Mouse (Mus musculus) forebrain, embryonic 14.5 days (tissue): ENCODE measurements around the gene Tgm4. TPM values are rescaled to one million over a fixed set of nuclear protein-coding genes. Genes with fewer than 3 reads are reported as not detected.
A peak's percentile ranks its signal among the peaks of the same experiment; 100 is the strongest.

Experiments used
- ATAC-seq: fragments of 200-750 bp; cut with Nextera tagmentation; 2 replicates; pipeline ENCODE4 v1.8.0; 2017; ENCODE audit warnings: mild to moderate bottlenecking, moderate library complexity
- DNase-seq: peaks from one replicate; pipeline ENCODE4 v3.0.0-alpha.2; 2015; ENCODE audit warnings: low spot score
- H3K27ac ChIP-seq: fragments of 300-500 bp; sonication (generic); 2 replicates; pipeline ENCODE4 v1.5.1; 2014; ENCODE audit warnings: low read depth, mild to moderate bottlenecking, control low read depth, low read length, moderate library complexity
- H3K27me3 ChIP-seq: fragments of 300-500 bp; sonication (generic); replicated peaks from 2 replicates; pipeline ENCODE4 v1.6.1; 2014; ENCODE audit warnings: low read length, control low read depth, mixed read lengths; ENCODE audit not compliant: control insufficient read depth, insufficient read depth
- H3K36me3 ChIP-seq: fragments of 300-500 bp; sonication (generic); 2 replicates; pipeline ENCODE4 v1.6.1; 2014; ENCODE audit warnings: low read length, control low read depth; ENCODE audit not compliant: control insufficient read depth, insufficient read depth
- H3K4me1 ChIP-seq: fragments of 300-500 bp; sonication (generic); 2 replicates; pipeline ENCODE4 v1.6.1; 2014; ENCODE audit warnings: antibody characterized with exemption, low read length, control low read depth; ENCODE audit not compliant: control insufficient read depth, insufficient read depth
- H3K4me2 ChIP-seq: fragments of 300-500 bp; sonication (generic); 2 replicates; pipeline ENCODE4 v1.6.1; 2014; ENCODE audit warnings: mild to moderate bottlenecking, control low read depth, low read length
- H3K4me3 ChIP-seq: fragments of 300-500 bp; sonication (generic); 2 replicates; pipeline ENCODE4 v1.5.1; 2014; ENCODE audit warnings: low read depth, low read length, control low read depth
- H3K9ac ChIP-seq: fragments of 300-500 bp; sonication (generic); 2 replicates; pipeline ENCODE4 v1.6.1; 2014; ENCODE audit warnings: mild to moderate bottlenecking, low read length, control low read depth, moderate library complexity
- H3K9me3 ChIP-seq: fragments of 300-500 bp; sonication (generic); replicated peaks from 2 replicates; pipeline ENCODE4 v1.6.1; 2016; ENCODE audit warnings: low read length, control low read depth, mixed read lengths; ENCODE audit not compliant: control insufficient read depth
- WGBS: fragments of 180-500 bp; shearing (Covaris S2); extraction: QIAGEN DNeasy Blood & Tissue Kit; methylation state at CpG from one replicate; pipeline ENCODE4 v1.1.7; 2014; 5-methylcytosine and 5-hydroxymethylcytosine counted together
- polyA plus RNA-seq: library from polyadenylated mRNA; unstranded; fragments of >200 nt; fragmentation: Nextera tagmentation; extraction: Ambion mirVana; gene quantifications from 2 replicates; pipeline ENCODE4 v1.2.1, GENCODE M21; 2014

Gene Tgm4
- polyA plus RNA-seq, 1 experiment from 2014 or later: 0.28 TPM

GRCm38 (mm10) chr9:123113931-123114330, 79.4 kb downstream of the Tgm4 start:
- H3K4me3 ChIP-seq: peak overlapping the region; percentile 81
- H3K27me3 ChIP-seq: no peaks in the 10 kb centered on the region
- no peak overlapping the region for H3K27ac ChIP-seq
- 62% methylated on average over 6 of the region's 6 CpGs for WGBS
- H3K36me3 ChIP-seq: peaks cover 9% of the 10 kb centered on the region
- DNase-seq (no peak), ATAC-seq (no peak)
- no peaks in the 10 kb centered on the region for H3K9me3 ChIP-seq
- H3K4me2 ChIP-seq: peak overlapping the region; percentile 79
- peaks cover 13% of the 10 kb centered on the region for H3K4me1 ChIP-seq
- H3K9ac ChIP-seq: peak overlapping the region; percentile 90; the same call in 1 of the 2 replicates

DNA sequence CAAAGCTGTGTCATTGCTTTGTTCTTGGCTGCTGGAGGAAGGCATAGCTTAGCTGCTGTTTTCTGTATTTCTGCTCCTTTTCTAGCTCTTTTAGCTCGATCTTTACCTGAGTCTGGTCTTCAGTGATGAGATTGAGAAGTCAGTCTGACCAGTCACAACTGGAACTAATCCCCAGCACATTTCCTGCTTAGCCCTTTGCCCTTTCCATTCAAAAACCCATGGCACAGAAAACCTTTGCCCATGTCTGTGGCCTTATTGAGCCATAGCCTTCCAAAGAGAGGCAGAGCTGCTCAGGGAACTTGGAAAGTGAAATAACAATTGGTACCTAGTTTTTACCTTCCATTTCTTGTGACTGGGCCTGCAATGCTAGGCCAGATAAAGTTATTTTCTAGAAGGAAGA, 81.0 kb downstream of the Tgm4 start:
- Histone ChIP-seq H3K4me2 (no peak overlapping the region), H3K9me3 (no peaks in the 10 kb centered on the region), H3K27ac (no peak overlapping the region), H3K9ac (no peak overlapping the region), H3K27me3 (no peaks in the 10 kb centered on the region), H3K4me1 (peaks cover 13% of the 10 kb centered on the region), H3K4me3 (no peak overlapping the region), H3K36me3 (peaks cover 26% of the 10 kb centered on the region)
- 89% methylated on average over 1 of the region's 1 CpGs for whole genome bisulfite sequencing
- no peak for DNase-seq
- no peak for ATAC-seq

Other genes starting within 250 kb of the Tgm4 start
- 6.3 TPM in 2 replicates for gene Tcaim, start 229.2 kb upstream of the Tgm4 start, polyA plus RNA-seq
- gene Gm35549, start 190.7 kb upstream of the Tgm4 start, polyA plus RNA-seq: 0.41 TPM in 1 of 2 replicates, not detected in the other
- gene Zfp445, start 168.7 kb upstream of the Tgm4 start, polyA plus RNA-seq: 63.1 and 79.1 TPM in 2 replicates
- 1.3 and 1.4 TPM in 2 replicates for gene Zkscan7, start 149.0 kb upstream of the Tgm4 start, polyA plus RNA-seq
- 20.8 and 23.6 TPM in 2 replicates for gene Zfp105, start 111.7 kb upstream of the Tgm4 start, polyA plus RNA-seq
- 44.1 and 46.3 TPM in 2 replicates for gene 1110059G10Rik, start 83.7 kb upstream of the Tgm4 start, polyA plus RNA-seq
- gene Kif15, start 83.7 kb upstream of the Tgm4 start, polyA plus RNA-seq: 24.2 and 26.4 TPM in 2 replicates
- gene Tmem42, start 13.4 kb upstream of the Tgm4 start, polyA plus RNA-seq: 24.1 and 24.8 TPM in 2 replicates
- gene Zdhhc3, start 78.5 kb downstream of the Tgm4 start, polyA plus RNA-seq: 50.7 and 51.2 TPM in 2 replicates
- gene Exosc7, start 78.5 kb downstream of the Tgm4 start, polyA plus RNA-seq: 103 and 108 TPM in 2 replicates
- gene Clec3b, start 116.2 kb downstream of the Tgm4 start, polyA plus RNA-seq: 0.36 TPM in 1 of 2 replicates, not detected in the other
- gene Cdcp1, start 181.3 kb downstream of the Tgm4 start, polyA plus RNA-seq: 0.05 and 0.06 TPM in 2 replicates
- 18.5 and 18.7 TPM in 2 replicates for gene Tmem158, start 226.0 kb downstream of the Tgm4 start, polyA plus RNA-seq